Mouse (Mus musculus) C2C12 (cell line): ENCODE measurements around the gene Anxa3. TPM values are rescaled to one million over a fixed set of nuclear protein-coding genes. Genes with fewer than 3 reads are reported as not detected.

Experiments used
- H3K27me3 ChIP-seq: one replicate; pipeline ENCODE4 v1.6.1; 2011; ENCODE audit not compliant: control insufficient read depth, insufficient read depth, insufficient read length
- H3K36me3 ChIP-seq: one replicate; pipeline ENCODE4 v1.6.1; 2011; ENCODE audit not compliant: control insufficient read depth, insufficient read depth
- H3K4me3 ChIP-seq: one replicate; pipeline ENCODE4 v1.5.1; 2011; ENCODE audit warnings: mild to moderate bottlenecking, control low read depth; ENCODE audit not compliant: poor library complexity, insufficient read depth, severe bottlenecking
- H3K79me2 ChIP-seq: one replicate; pipeline ENCODE4 v1.6.1; 2011; ENCODE audit not compliant: control insufficient read depth, insufficient read depth
- H3K79me3 ChIP-seq: one replicate; pipeline ENCODE4 v1.6.1; 2011; ENCODE audit warnings: low read depth, control low read depth
- H3ac ChIP-seq: one replicate; pipeline ENCODE3; 2011; ENCODE audit warnings: low read depth; ENCODE audit not compliant: control insufficient read depth, insufficient read length
- CEBPB ChIP-seq: IDR thresholded peaks from one replicate; pipeline ENCODE4 v1.6.1; 2011; ENCODE audit warnings: low read depth, mild to moderate bottlenecking, control low read depth, moderate library complexity
- CTCF ChIP-seq: IDR thresholded peaks from one replicate; pipeline ENCODE4 v1.5.1; 2011; ENCODE audit not compliant: control insufficient read depth, insufficient read depth, insufficient read length
- FOSL1 ChIP-seq: IDR thresholded peaks from one replicate; pipeline ENCODE4 v1.8.0; 2011; ENCODE audit warnings: mild to moderate bottlenecking, low read length; ENCODE audit not compliant: poor library complexity, insufficient read depth, severe bottlenecking
- MAX ChIP-seq: IDR thresholded peaks from one replicate; pipeline ENCODE4 v1.6.1; 2011; ENCODE audit warnings: mild to moderate bottlenecking, control low read depth
- MYOD1 ChIP-seq: IDR thresholded peaks from one replicate; pipeline ENCODE4 v1.6.1; 2011; ENCODE audit warnings: low read depth; ENCODE audit not compliant: control insufficient read depth, insufficient read length
- MYOG ChIP-seq: IDR thresholded peaks from one replicate; pipeline ENCODE4 v1.6.1; 2011; ENCODE audit not compliant: control insufficient read depth, insufficient read length; ENCODE audit errors: extremely low read depth
- USF1 ChIP-seq: IDR thresholded peaks from one replicate; pipeline ENCODE4 v1.6.1; 2011; ENCODE audit warnings: low read depth, mild to moderate bottlenecking, control low read depth, moderate library complexity
- long read RNA-seq, 2 experiments: library from polyadenylated mRNA; unstranded; transcript quantifications; one replicate each; pipeline ENCODE4 v2.0.0; 2019 to 2020
- polyA plus RNA-seq: library from polyadenylated mRNA; unstranded; fragments of >200 nt; fragmentation: generic; extraction: Trizol; gene quantifications from one replicate; pipeline ENCODE4 v1.2.1, GENCODE M21; 2012; ENCODE audit warnings: missing spikeins

Anxa3 gene
- polyA plus RNA-seq, result 169 TPM
- long read RNA-seq, experiment 1, transcript Anxa3-201 (13 exons, 1,595 nt), result major isoform, 358 of 421 reads
- long read RNA-seq, experiment 1, partial matches to known transcripts, result 32 of 421 reads
- long read RNA-seq, experiment 1, other reads (novel, unspliced or antisense), result 26 of 421 reads
- long read RNA-seq, experiment 2, transcript Anxa3-201 (13 exons, 1,595 nt), result major isoform, 1,467 of 1,573 reads
- long read RNA-seq, experiment 2, partial matches to known transcripts, result 29 of 1,573 reads
- long read RNA-seq, experiment 2, other reads (novel, unspliced or antisense), result 75 of 1,573 reads

DNA sequence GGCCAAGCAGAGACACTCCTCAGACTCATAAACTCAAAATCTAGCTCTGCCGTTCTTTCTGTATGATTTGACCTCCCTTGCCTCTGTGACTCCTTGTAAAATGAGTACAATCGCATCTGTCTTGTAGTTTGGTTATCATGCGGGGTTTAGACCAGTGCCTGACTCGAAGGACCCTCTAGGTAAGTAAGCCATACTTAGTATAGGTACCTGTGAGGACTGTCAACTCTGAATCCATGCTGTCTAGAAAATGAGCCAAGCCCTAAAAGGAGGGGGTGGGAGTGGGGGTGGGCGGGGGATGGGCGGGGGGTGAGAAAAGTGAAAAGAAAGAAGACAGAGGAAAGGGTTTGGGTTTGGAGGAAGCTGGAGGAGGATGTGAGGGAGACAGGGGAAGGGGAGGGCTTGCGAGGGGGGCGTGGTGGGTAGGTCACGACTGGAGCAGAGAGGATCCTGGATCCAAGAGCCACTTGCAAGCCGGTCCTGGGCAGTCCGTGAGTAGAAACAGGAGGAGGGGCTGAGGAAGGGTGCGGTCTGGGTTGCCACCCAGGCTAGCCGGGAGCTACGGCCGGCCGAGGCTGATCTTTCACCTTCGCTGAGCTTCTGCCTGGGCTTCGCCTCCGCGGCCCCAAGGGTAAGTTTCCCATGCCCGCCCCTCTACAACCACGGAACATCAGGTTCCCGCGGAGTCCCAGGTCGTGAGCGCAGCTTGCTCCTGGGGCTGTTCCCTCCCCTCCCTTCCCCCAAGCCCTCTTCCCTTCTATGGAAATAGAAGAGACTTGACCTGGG is at the start of gene Anxa3:
Gene Anxa3, plus strand, starts transcription at position 404 of the 783 bp plus-strand sequence.
- H3K27me3 ChIP-seq, result no peaks in the 10 kb centered on the region
- TF ChIP-seq USF1 (no peak), CEBPB (no peak), MAX (no peak), FOSL1 (no peak), CTCF (no peak)
- peaks cover 49% of the 10 kb centered on the region for H3K79me2 ChIP-seq
- peak within 1 kb of the TSS; percentile 71 for H3K4me3 ChIP-seq
- peak within 1 kb of the TSS; percentile 89 for H3ac ChIP-seq
- peaks cover 37% of the 10 kb centered on the region for H3K79me3 ChIP-seq
- H3K36me3 ChIP-seq, result peaks cover 12% of the 10 kb centered on the region

GRCm38 (mm10) chr5:96747195-96747984 is 45.7 kb upstream of the Anxa3 start:
- Histone ChIP-seq H3K27me3 (no peaks in the 10 kb centered on the region), H3K79me2 (no peaks in the 10 kb centered on the region), H3K4me3 (no peak overlapping the region), H3K79me3 (no peaks in the 10 kb centered on the region), H3K36me3 (no peaks in the 10 kb centered on the region), H3ac (no peak overlapping the region)
- TF ChIP-seq USF1 (no peak), MAX (no peak), CTCF (no peak), MYOG (no peak), FOSL1 (no peak), MYOD1 (no peak), CEBPB (no peak)

DNA sequence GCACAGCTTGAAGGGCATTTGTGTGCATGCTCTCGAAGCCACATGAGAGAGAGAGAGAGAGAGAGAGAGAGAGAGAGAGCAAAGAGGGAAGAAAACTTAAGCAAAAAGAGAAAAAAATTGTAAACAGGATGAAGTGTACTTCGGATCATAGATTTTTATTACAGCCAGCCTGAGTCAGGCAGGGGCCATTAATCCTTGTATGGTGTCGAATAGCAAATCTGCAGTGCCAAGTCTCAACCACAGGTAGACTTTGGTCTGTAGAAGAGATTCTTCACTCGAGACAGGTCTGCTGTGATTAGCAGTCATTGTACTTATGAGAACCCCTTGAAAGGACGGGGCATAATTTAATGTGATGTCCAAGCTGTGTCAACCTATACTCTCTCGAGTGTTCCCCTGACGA is 35.5 kb upstream of the Anxa3 start:
- no peak for TF ChIP-seq CEBPB
- TF ChIP-seq CTCF, result no peak
- no peak for TF ChIP-seq USF1
- TF ChIP-seq FOSL1, result no peak
- H3K4me3 ChIP-seq, result no peak overlapping the region
- H3K27me3 ChIP-seq, result no peaks in the 10 kb centered on the region
- H3K79me2 ChIP-seq, result no peaks in the 10 kb centered on the region
- H3K79me3 ChIP-seq, result no peaks in the 10 kb centered on the region
- H3ac ChIP-seq, result no peak overlapping the region
- no peaks in the 10 kb centered on the region for H3K36me3 ChIP-seq

GRCm38 (mm10) chr5:96762021-96762420 is 31.1 kb upstream of the Anxa3 start:
- no peaks in the 10 kb centered on the region for H3K79me3 ChIP-seq
- H3K36me3 ChIP-seq, result no peaks in the 10 kb centered on the region
- no peaks in the 10 kb centered on the region for H3K79me2 ChIP-seq
- no peak overlapping the region for H3ac ChIP-seq
- no peaks in the 10 kb centered on the region for H3K27me3 ChIP-seq
- no peak overlapping the region for H3K4me3 ChIP-seq
- TF ChIP-seq MYOG (no peak), USF1 (no peak), FOSL1 (no peak), MYOD1 (no peak), CTCF (no peak), CEBPB (no peak), MAX (no peak)

DNA sequence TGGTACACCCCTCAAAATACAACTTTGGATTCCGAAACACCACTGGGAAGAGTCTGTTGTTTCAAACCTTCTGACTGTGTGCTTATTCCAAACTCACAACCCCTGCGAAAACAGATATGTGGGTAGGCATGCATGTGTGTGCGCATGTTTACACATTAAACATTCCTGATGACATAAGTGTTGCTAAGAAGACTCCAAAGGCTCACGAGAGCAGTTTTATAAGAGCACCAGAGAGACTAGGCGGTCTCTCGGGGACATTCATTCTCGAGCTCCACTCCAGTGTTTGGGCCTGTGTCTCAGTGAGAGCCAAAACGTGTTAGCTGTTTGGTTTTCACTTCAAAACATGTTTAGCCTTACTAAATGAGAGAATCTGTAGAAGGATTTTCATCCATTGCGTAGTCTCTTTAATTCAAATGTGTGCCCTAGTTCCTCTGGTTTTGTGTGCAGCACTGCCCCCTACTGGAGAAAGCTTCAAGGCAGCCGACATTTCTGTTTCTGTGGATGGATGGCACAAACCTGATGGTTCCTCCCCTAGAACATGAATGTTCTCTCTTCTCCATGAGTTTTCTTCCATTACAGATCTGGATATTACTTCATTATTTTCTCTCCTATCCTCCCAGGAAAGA is 24.2 kb upstream of the Anxa3 start:
- H3K36me3 ChIP-seq, result no peaks in the 10 kb centered on the region
- TF ChIP-seq CTCF, result peak; percentile 3
- TF ChIP-seq USF1, result no peak
- H3K27me3 ChIP-seq, result no peaks in the 10 kb centered on the region
- no peaks in the 10 kb centered on the region for H3K79me2 ChIP-seq
- H3K4me3 ChIP-seq, result no peak overlapping the region
- no peak overlapping the region for H3ac ChIP-seq
- no peaks in the 10 kb centered on the region for H3K79me3 ChIP-seq
